Mouse (Mus musculus): Measurements from ENCODE around the gene Gm6803. TPM values are rescaled to one million over a fixed set of nuclear protein-coding genes. Genes with fewer than 3 reads are reported as not detected.
"Not testable (repeated sequence)": the region's sequence is repeated elsewhere in the genome, so short reads cannot be mapped to it uniquely, and the experiment has no call there.

The Gm6803 gene
- total RNA-seq (2014; rRNA removed; ENCODE audit: low replicate concordance) (not detected in 2 replicates), polyA plus RNA-seq (2015; fragmentation: Nextera tagmentation; extraction: Ambion mirVana) (not detected in 2 replicates)

DNA sequence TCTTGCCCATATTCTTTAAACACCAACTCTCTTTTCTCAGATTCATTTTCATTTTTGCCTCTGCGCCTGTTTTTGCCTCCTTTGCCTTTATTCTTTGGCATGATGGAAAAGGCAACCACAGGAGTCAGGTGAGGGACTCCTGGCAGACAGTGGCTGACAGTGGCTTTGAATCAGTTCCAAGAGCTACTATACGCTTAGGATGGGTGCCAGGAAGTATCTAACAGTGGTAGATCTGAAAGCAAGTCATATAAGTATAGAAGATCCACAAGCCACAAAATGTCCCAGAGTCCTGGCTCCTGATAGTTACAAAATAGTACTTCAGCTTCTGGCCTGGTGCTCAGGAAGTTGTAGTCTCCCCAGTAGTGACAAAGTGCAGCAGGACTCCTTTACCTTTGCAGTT lies at the start of gene Gm6803:
Gene Gm6803 (minus strand): TSS at position 101 of the 400 bp plus-strand sequence.
- not testable (repeated sequence) for H3K27me3 ChIP-seq (ENCODE audit: control insufficient read depth, insufficient read depth, low read length); DNase-seq (ENCODE audit: low spot score); H3K9me3 ChIP-seq (replicated peaks; ENCODE audit: control insufficient read depth, low read length); ATAC-seq (ENCODE audit: insufficient read depth, low read depth); H3K4me2 ChIP-seq (ENCODE audit: low read depth, low read length); H3K4me3 ChIP-seq (ENCODE audit: low read depth, low read length); H3K27ac ChIP-seq (ENCODE audit: low read depth); H3K9ac ChIP-seq (replicated peaks; ENCODE audit: low read depth, low read length); H3K36me3 ChIP-seq (replicated peaks; ENCODE audit: control insufficient read depth, insufficient read depth, low read length); H3K4me1 ChIP-seq (ENCODE audit: control insufficient read depth, insufficient read depth)
- 51% methylated on average over 2 of the region's 2 CpGs for WGBS

DNA sequence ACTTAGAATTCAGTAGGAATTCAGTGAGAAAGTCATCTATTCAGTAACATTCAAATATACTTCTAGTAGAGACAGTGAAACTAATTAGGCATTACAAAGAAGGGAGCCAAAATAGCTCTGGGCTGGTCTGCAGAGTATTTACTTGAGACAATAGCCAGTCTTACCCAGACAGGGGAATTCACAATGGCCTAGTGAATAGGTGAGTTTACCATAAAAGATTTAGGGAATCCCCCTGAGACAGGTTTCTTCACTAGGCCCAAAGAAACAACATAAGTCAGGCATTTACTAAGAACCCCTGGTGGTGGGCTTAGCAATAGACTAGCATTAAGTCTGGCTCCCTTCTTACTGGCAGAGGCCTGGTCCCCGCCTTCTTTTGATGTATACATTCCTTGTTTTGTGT lies 26.7 kb upstream of the Gm6803 start:
- not testable (repeated sequence) for H3K9ac ChIP-seq (replicated peaks; ENCODE audit: low read depth, low read length); H3K4me2 ChIP-seq (ENCODE audit: low read depth, low read length); DNase-seq (ENCODE audit: low spot score); H3K27me3 ChIP-seq (ENCODE audit: control insufficient read depth, insufficient read depth, low read length); ATAC-seq (ENCODE audit: insufficient read depth, low read depth); H3K4me1 ChIP-seq (ENCODE audit: control insufficient read depth, insufficient read depth); H3K9me3 ChIP-seq (replicated peaks; ENCODE audit: control insufficient read depth, low read length); H3K27ac ChIP-seq (ENCODE audit: low read depth); H3K36me3 ChIP-seq (replicated peaks; ENCODE audit: control insufficient read depth, insufficient read depth, low read length); H3K4me3 ChIP-seq (ENCODE audit: low read depth, low read length)
- WGBS: 36% methylated on average over 1 of the region's 1 CpGs

DNA sequence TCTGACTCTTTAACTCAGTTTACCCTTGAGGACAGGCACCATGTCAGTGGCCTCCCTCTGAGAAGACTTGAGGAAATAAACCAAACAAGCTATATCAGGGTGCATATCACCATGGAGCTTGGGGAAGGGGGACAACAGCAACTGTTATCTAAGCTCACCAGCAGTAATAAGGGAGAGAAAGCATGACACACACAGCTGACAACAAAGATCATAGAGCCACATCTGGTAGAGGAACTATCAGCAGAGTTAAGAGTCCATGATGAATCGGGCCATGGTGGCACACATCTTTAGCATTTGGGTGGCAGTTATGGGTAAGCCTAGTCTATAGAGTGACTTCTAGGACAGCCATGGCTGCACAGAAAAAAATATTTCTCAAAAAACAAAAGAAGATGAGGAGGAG lies 21.1 kb upstream of the Gm6803 start:
- H3K36me3 ChIP-seq (replicated peaks; ENCODE audit: control insufficient read depth, insufficient read depth, low read length); H3K27me3 ChIP-seq (ENCODE audit: control insufficient read depth, insufficient read depth, low read length); H3K4me3 ChIP-seq (ENCODE audit: low read depth, low read length); H3K27ac ChIP-seq (ENCODE audit: low read depth); DNase-seq (ENCODE audit: low spot score); H3K9me3 ChIP-seq (replicated peaks; ENCODE audit: control insufficient read depth, low read length); H3K9ac ChIP-seq (replicated peaks; ENCODE audit: low read depth, low read length); H3K4me1 ChIP-seq (ENCODE audit: control insufficient read depth, insufficient read depth); ATAC-seq (ENCODE audit: insufficient read depth, low read depth); H3K4me2 ChIP-seq (ENCODE audit: low read depth, low read length): not testable (repeated sequence)
- WGBS: 60% methylated on average over 1 of the region's 1 CpGs

DNA sequence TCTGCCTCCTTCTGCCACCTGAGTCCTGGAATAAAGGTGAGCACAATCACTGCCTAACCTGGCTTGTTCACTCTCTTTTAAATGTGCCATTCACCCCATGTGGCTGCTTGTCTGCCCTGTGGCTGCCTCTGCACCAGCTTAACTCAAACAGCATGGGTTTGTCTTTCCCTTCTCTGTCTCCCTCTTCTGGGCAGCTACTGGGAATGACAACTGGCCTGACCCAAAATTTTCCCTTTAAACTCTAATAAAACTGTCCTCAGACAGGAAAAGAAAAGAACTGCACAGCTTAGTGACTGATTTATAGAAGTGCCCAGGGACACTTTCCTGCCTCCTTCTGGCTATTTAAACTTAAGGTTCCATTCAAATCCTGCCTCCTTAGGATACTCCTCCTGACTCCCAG lies 20.5 kb upstream of the Gm6803 start:
- not testable (repeated sequence) for H3K4me3 ChIP-seq (ENCODE audit: low read depth, low read length); H3K4me1 ChIP-seq (ENCODE audit: control insufficient read depth, insufficient read depth); DNase-seq (ENCODE audit: low spot score); ATAC-seq (ENCODE audit: insufficient read depth, low read depth); H3K27ac ChIP-seq (ENCODE audit: low read depth); H3K4me2 ChIP-seq (ENCODE audit: low read depth, low read length); H3K9me3 ChIP-seq (replicated peaks; ENCODE audit: control insufficient read depth, low read length); H3K36me3 ChIP-seq (replicated peaks; ENCODE audit: control insufficient read depth, insufficient read depth, low read length); H3K27me3 ChIP-seq (ENCODE audit: control insufficient read depth, insufficient read depth, low read length); H3K9ac ChIP-seq (replicated peaks; ENCODE audit: low read depth, low read length)

GRCm38 (mm10) chr12:88032250-88032649 lies 13.7 kb upstream of the Gm6803 start:
- not testable (repeated sequence) for H3K4me1 ChIP-seq (ENCODE audit: control insufficient read depth, insufficient read depth); H3K36me3 ChIP-seq (replicated peaks; ENCODE audit: control insufficient read depth, insufficient read depth, low read length); DNase-seq (ENCODE audit: low spot score); H3K4me3 ChIP-seq (ENCODE audit: low read depth, low read length); H3K27me3 ChIP-seq (ENCODE audit: control insufficient read depth, insufficient read depth, low read length); H3K9me3 ChIP-seq (replicated peaks; ENCODE audit: control insufficient read depth, low read length); H3K27ac ChIP-seq (ENCODE audit: low read depth); H3K4me2 ChIP-seq (ENCODE audit: low read depth, low read length); H3K9ac ChIP-seq (replicated peaks; ENCODE audit: low read depth, low read length); ATAC-seq (ENCODE audit: insufficient read depth, low read depth)
- 82% methylated on average over 5 of the region's 5 CpGs for WGBS

- not testable (repeated sequence) for ATAC-seq (ENCODE audit: insufficient read depth, low read depth)
These were observed 8.1 kb upstream of the Gm6803 start, which contains the start of gene Gm2056 for GRCm38 (mm10) chr12:88026704-88027103. Gm2056 (plus strand) TSS chr12:88027004.

DNA sequence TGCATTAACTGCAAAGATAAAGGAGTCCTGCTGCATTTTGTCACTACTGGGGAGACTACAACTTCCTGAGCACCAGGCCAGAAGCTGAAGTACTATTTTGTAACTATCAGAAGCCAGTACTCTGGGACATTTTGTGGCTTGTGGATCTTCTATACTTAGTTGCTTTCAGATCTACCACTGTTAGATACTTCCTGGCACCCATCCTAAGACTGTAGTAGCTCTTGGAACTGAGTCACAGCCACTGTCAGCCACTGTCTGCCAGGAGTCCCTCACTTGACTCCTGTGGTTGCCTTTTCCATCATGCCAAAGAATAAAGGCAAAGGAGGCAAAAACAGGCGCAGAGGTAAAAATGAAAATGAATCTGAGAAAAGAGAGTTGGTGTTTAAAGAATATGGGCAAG lies 7.0 kb downstream of the Gm6803 start, which contains the start of gene Gm2075:
Gene Gm2075 (plus strand): TSS at position 301 of the 400 bp plus-strand sequence.
- ATAC-seq (ENCODE audit: insufficient read depth, low read depth); H3K4me2 ChIP-seq (ENCODE audit: low read depth, low read length); DNase-seq (ENCODE audit: low spot score); H3K4me1 ChIP-seq (ENCODE audit: control insufficient read depth, insufficient read depth); H3K27me3 ChIP-seq (ENCODE audit: control insufficient read depth, insufficient read depth, low read length); H3K9me3 ChIP-seq (replicated peaks; ENCODE audit: control insufficient read depth, low read length); H3K4me3 ChIP-seq (ENCODE audit: low read depth, low read length); H3K9ac ChIP-seq (replicated peaks; ENCODE audit: low read depth, low read length); H3K36me3 ChIP-seq (replicated peaks; ENCODE audit: control insufficient read depth, insufficient read depth, low read length); H3K27ac ChIP-seq (ENCODE audit: low read depth): not testable (repeated sequence)
- no CpG with 5 or more reads among the region's 1 CpGs for WGBS

More at GRCm38 (mm10) chr12:88026704-88027103, 8.1 kb upstream of the Gm6803 start, which contains the start of gene Gm2056:
- H3K27ac ChIP-seq (ENCODE audit: low read depth); H3K27me3 ChIP-seq (ENCODE audit: control insufficient read depth, insufficient read depth, low read length); H3K9ac ChIP-seq (replicated peaks; ENCODE audit: low read depth, low read length); H3K4me3 ChIP-seq (ENCODE audit: low read depth, low read length); DNase-seq (ENCODE audit: low spot score); H3K4me1 ChIP-seq (ENCODE audit: control insufficient read depth, insufficient read depth); H3K9me3 ChIP-seq (replicated peaks; ENCODE audit: control insufficient read depth, low read length); H3K36me3 ChIP-seq (replicated peaks; ENCODE audit: control insufficient read depth, insufficient read depth, low read length); H3K4me2 ChIP-seq (ENCODE audit: low read depth, low read length): not testable (repeated sequence)
- WGBS: 50% methylated on average over 1 of the region's 1 CpGs

DNA sequence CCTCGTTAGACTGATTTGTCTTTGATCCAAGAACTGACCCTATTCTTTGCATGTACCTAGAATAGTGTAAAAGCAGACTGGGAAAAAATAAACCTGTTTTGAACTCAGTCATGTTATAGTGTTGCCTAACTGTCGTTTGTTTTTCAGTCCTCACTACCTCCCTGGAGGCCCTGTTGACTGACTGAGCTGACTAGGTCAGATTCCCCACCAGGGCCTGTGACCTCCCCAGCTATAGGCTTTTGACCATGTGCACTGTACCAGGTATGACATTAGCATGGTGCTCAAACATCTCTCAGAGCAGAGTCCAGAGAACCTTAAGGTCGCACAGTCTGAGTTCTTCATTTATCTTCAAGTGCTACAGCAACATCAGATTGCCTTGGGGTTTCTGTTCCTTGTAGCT lies 14.5 kb downstream of the Gm6803 start:
- H3K4me1 ChIP-seq (ENCODE audit: control insufficient read depth, insufficient read depth); DNase-seq (ENCODE audit: low spot score); H3K4me2 ChIP-seq (ENCODE audit: low read depth, low read length); H3K36me3 ChIP-seq (replicated peaks; ENCODE audit: control insufficient read depth, insufficient read depth, low read length); H3K9ac ChIP-seq (replicated peaks; ENCODE audit: low read depth, low read length); ATAC-seq (ENCODE audit: insufficient read depth, low read depth); H3K9me3 ChIP-seq (replicated peaks; ENCODE audit: control insufficient read depth, low read length); H3K27me3 ChIP-seq (ENCODE audit: control insufficient read depth, insufficient read depth, low read length); H3K4me3 ChIP-seq (ENCODE audit: low read depth, low read length); H3K27ac ChIP-seq (ENCODE audit: low read depth): not testable (repeated sequence)
- WGBS: 54% methylated on average over 3 of the region's 3 CpGs

DNA sequence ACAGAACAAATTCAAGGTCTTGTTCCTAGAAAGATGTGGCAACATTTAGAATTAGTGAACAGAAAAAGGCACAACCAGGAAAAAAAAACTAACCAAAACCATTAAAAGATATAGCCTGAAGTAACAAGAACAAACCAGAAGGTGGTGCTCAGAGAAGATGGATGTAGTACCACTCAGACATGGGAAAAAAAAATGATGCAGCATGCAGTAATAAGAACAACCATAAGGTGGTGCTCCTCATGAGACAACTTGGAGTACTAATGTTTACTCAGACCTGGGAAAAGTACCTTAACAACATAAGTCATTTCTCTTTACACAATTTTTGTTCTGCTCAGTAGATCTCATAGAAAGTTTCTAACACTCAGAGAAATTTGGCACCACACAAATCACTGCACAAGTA lies 34.6 kb downstream of the Gm6803 start:
- H3K27ac ChIP-seq (ENCODE audit: low read depth); H3K4me1 ChIP-seq (ENCODE audit: control insufficient read depth, insufficient read depth); ATAC-seq (ENCODE audit: insufficient read depth, low read depth); H3K36me3 ChIP-seq (replicated peaks; ENCODE audit: control insufficient read depth, insufficient read depth, low read length); H3K9ac ChIP-seq (replicated peaks; ENCODE audit: low read depth, low read length); H3K4me2 ChIP-seq (ENCODE audit: low read depth, low read length); H3K27me3 ChIP-seq (ENCODE audit: control insufficient read depth, insufficient read depth, low read length); H3K4me3 ChIP-seq (ENCODE audit: low read depth, low read length); DNase-seq (ENCODE audit: low spot score); H3K9me3 ChIP-seq (replicated peaks; ENCODE audit: control insufficient read depth, low read length): not testable (repeated sequence)
